Mouse (Mus musculus): ENCODE data around the gene Srr. TPM values are rescaled to one million over a fixed set of nuclear protein-coding genes. Genes with fewer than 3 reads are reported as not detected.

Srr gene
- total and polyA plus RNA-seq, 3 experiments, result 5.2 to 6.8 TPM; not detected in 1

DNA sequence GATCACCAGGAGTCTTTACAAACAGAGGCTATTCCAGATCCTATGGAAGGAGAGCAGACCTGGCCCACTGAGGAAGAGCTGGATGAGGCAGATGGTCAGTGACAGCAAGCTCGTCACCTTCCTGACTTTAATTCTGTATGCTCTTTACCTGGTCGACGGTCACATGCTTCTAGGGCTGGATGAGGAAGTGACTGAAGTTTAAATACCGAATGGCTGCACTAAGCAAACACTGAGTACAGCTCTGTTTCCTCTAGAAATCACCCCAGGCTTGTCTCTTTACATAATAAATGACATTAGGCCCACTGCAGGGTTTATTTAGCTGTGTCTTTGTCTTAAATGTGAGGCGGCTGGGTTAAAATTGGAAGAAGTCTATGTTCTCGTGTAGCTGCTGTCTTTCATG is 24.2 kb downstream of the Srr start:
- H3K27ac ChIP-seq (ENCODE audit: control insufficient read depth, low read depth, low read length), result no peak overlapping the region
- H3K27me3 ChIP-seq (ENCODE audit: control insufficient read depth in 1 of 2, insufficient read depth in 2 of 2, low read length in 2 of 2), result no peaks in the 10 kb centered on the region
- H3K79me2 ChIP-seq (ENCODE audit: control insufficient read depth, insufficient read depth, low read length, poor library complexity), result peaks cover 61% of the 10 kb centered on the region
- TF ChIP-seq JUND (IDR thresholded peaks at IDR 0.05; ENCODE audit: low read depth, low read length) (no peak), MYB (IDR thresholded peaks at IDR 0.05; ENCODE audit: low read depth, low read length) (no peak), ZMIZ1 (IDR thresholded peaks at IDR 0.05; ENCODE audit: low read depth, low read length) (no peak), POLR2A (IDR thresholded peaks at IDR 0.05; ENCODE audit: control insufficient read depth in 1 of 2, insufficient read depth in 1 of 2, low read depth in 1 of 2, low read length in 2 of 2, poor library complexity in 1 of 2) (no peak), ZC3H11A (IDR thresholded peaks at IDR 0.05; ENCODE audit: low read depth, low read length) (no peak), MAZ (IDR thresholded peaks at IDR 0.05; ENCODE audit: low read depth, low read length) (no peak), GABPA (IDR thresholded peaks at IDR 0.05; ENCODE audit: low read depth, low read length) (no peak), USF1 (IDR thresholded peaks at IDR 0.05; ENCODE audit: low read depth, low read length) (peak; percentile 36; the same call in 1 of the 2 replicates)
- peaks cover 52 to 66% of the 10 kb centered on the region in 2 experiments for H3K36me3 ChIP-seq (ENCODE audit: control insufficient read depth in 1 of 2, insufficient read depth in 2 of 2, low read length in 2 of 2)
- H3K9ac ChIP-seq (ENCODE audit: control insufficient read depth, low read depth, low read length, poor library complexity, severe bottlenecking), result no peak overlapping the region
- DNase-seq (ENCODE audit: low read depth, low spot score), result no peak
- no peak overlapping the region for H3K4me3 ChIP-seq (ENCODE audit: control insufficient read depth in 1 of 2, insufficient read depth in 1 of 2, low read depth in 2 of 2, low read length in 2 of 2)
- peaks cover 6 to 18% of the 10 kb centered on the region in 2 experiments for H3K4me1 ChIP-seq (ENCODE audit: control insufficient read depth in 1 of 2, insufficient read depth in 2 of 2, low read length in 2 of 2)
- no peaks in the 10 kb centered on the region for H3K9me3 ChIP-seq (replicated peaks; ENCODE audit: insufficient read depth, low read length)

DNA sequence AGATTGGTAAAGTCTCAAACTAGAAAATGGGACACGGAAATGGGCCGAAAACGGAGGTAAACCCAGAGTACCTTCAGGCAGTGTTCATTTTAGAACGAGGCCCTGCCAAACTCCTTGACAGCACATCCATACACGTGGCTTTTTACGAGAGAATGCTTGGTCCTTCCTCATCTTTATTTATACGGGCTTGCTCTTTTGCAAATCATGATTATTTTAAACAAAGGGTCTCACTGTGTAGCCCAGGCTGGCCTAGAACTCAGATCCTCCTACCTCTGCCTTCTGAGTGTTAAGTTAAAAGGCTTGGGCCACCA is 27.3 kb downstream of the Srr start:
- TF ChIP-seq MXI1 (IDR thresholded peaks at IDR 0.05; ENCODE audit: low read depth, low read length) (peak; percentile 93), MAZ (IDR thresholded peaks at IDR 0.05; ENCODE audit: low read depth, low read length) (no peak), RAD21 (IDR thresholded peaks at IDR 0.05; ENCODE audit: low read depth, low read length) (no peak), MAX (IDR thresholded peaks at IDR 0.05; ENCODE audit: low read length) (peak; percentile 50; the same call in 1 of the 2 replicates), ZMIZ1 (IDR thresholded peaks at IDR 0.05; ENCODE audit: low read depth, low read length) (no peak)
- Histone ChIP-seq H3K79me2 (ENCODE audit: control insufficient read depth, insufficient read depth, low read length, poor library complexity) (peaks cover 61% of the 10 kb centered on the region), H3K36me3 (ENCODE audit: control insufficient read depth in 1 of 2, insufficient read depth in 2 of 2, low read length in 2 of 2) (peaks cover 38 to 40% of the 10 kb centered on the region in 2 experiments), H3K4me1 (ENCODE audit: control insufficient read depth in 1 of 2, insufficient read depth in 2 of 2, low read length in 2 of 2) (peaks cover 6 to 18% of the 10 kb centered on the region in 2 experiments), H3K27ac (ENCODE audit: control insufficient read depth, low read depth, low read length) (peak overlapping the region; percentile 56), H3K9ac (ENCODE audit: control insufficient read depth, low read depth, low read length, poor library complexity, severe bottlenecking) (peak overlapping the region; percentile 86), H3K27me3 (ENCODE audit: control insufficient read depth in 1 of 2, insufficient read depth in 2 of 2, low read length in 2 of 2) (no peaks in the 10 kb centered on the region), H3K4me3 (ENCODE audit: control insufficient read depth in 1 of 2, insufficient read depth in 1 of 2, low read depth in 2 of 2, low read length in 2 of 2) (peak overlapping the region; percentile 80 to 86), H3K9me3 (replicated peaks; ENCODE audit: insufficient read depth, low read length) (no peaks in the 10 kb centered on the region)
- no peak for DNase-seq (ENCODE audit: low read depth, low spot score)

DNA sequence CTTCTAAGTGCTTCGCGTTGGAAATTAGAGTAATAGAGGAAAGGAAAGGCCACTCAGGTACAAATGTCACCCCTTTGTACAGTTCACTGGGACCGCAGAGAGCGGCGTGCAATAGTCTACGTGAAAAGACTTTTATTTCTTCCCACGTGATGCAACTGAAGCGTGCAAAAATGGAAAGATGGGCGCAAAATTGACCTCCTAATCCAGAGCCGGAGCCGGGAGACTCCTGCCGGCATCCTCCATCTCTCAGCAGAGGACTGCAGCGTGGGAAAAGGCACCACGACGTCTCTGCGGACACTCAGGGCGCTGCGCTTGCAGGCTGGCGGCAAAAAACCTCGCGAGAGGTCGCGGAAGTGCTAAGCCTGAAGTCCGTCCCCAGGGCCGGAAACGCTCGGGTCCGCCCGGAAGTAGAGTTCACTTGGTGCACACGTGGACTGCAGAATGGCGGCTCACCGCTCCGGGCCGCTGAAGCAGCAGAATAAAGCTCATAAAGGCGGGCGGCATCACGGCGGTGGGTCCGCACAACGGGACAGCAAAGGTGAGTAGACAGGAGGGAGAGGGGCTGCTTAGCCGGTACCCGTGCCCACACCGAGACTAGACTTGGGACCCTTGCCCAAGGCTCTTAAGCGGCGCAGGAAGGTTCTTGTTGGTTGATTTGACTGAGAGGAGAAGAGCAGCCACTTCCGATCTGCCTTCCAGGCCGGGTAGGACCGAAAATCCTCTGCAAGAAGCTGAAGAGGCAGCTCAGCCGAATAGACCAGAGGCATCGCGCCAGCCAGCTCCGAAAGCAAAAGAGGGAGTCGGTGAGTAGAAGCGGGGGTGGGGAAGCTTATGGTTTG is 27.9 kb downstream of the Srr start, which contains the start of gene Tsr1:
Gene Tsr1 (plus strand): TSS at position 394 of the 839 bp plus-strand sequence.
- Histone ChIP-seq H3K4me3 (ENCODE audit: control insufficient read depth in 1 of 2, insufficient read depth in 1 of 2, low read depth in 2 of 2, low read length in 2 of 2) (peak within 1 kb of the TSS; percentile 80 to 86), H3K79me2 (ENCODE audit: control insufficient read depth, insufficient read depth, low read length, poor library complexity) (peaks cover 58% of the 10 kb centered on the region), H3K4me1 (ENCODE audit: control insufficient read depth in 1 of 2, insufficient read depth in 2 of 2, low read length in 2 of 2) (peaks cover 6 to 18% of the 10 kb centered on the region in 2 experiments), H3K36me3 (ENCODE audit: control insufficient read depth in 1 of 2, insufficient read depth in 2 of 2, low read length in 2 of 2) (peaks cover 32 to 34% of the 10 kb centered on the region in 2 experiments), H3K27me3 (ENCODE audit: control insufficient read depth in 1 of 2, insufficient read depth in 2 of 2, low read length in 2 of 2) (no peaks in the 10 kb centered on the region), H3K9ac (ENCODE audit: control insufficient read depth, low read depth, low read length, poor library complexity, severe bottlenecking) (peak within 1 kb of the TSS; percentile 86), H3K9me3 (replicated peaks; ENCODE audit: insufficient read depth, low read length) (no peaks in the 10 kb centered on the region), H3K27ac (ENCODE audit: control insufficient read depth, low read depth, low read length) (peak within 1 kb of the TSS; percentile 86)
- DNase-seq (ENCODE audit: low read depth, low spot score), result peak; percentile 99
- TF ChIP-seq TCF12 (IDR thresholded peaks at IDR 0.05; ENCODE audit: low read depth, low read length) (peak; percentile 85), TBP (IDR thresholded peaks at IDR 0.05; ENCODE audit: low read depth, low read length) (peak; percentile 91), ZKSCAN1 (IDR thresholded peaks at IDR 0.05; ENCODE audit: low read depth, low read length) (no peak), POLR2A (IDR thresholded peaks at IDR 0.05; ENCODE audit: control insufficient read depth in 1 of 2, insufficient read depth in 1 of 2, low read depth in 1 of 2, low read length in 2 of 2, poor library complexity in 1 of 2) (peak; percentile 81 to 90), EP300 (IDR thresholded peaks at IDR 0.05; ENCODE audit: low read depth in 1 of 2, low read length in 2 of 2) (no peak), RAD21 (IDR thresholded peaks at IDR 0.05; ENCODE audit: low read depth, low read length) (no peak), CHD2 (IDR thresholded peaks at IDR 0.05; ENCODE audit: low read length) (peak; percentile 90), ZNF384 (IDR thresholded peaks at IDR 0.05; ENCODE audit: low read depth, low read length) (no peak), TAL1 (IDR thresholded peaks at IDR 0.05; ENCODE audit: low read length) (no peak), MXI1 (IDR thresholded peaks at IDR 0.05; ENCODE audit: low read depth, low read length) (peak; percentile 98), MYB (IDR thresholded peaks at IDR 0.05; ENCODE audit: low read depth, low read length) (no peak), KAT2A (conservative IDR thresholded peaks at IDR 0.05; ENCODE audit: low read depth, low read length) (peak; percentile 54; the same call in 1 of the 2 replicates), MYC (IDR thresholded peaks at IDR 0.05; ENCODE audit: low read depth, low read length) (peak; percentile 99), GATA1 (IDR thresholded peaks at IDR 0.05; ENCODE audit: low read depth, low read length) (no peak), USF1 (IDR thresholded peaks at IDR 0.05; ENCODE audit: low read depth, low read length) (peak; percentile 64; the same call in 1 of the 2 replicates), CTCF (IDR thresholded peaks at IDR 0.05 in 2 of 3, conservative IDR thresholded peaks at IDR 0.05 in 1 of 3; ENCODE audit: control insufficient read depth in 1 of 3, insufficient read depth in 1 of 3, low read depth in 2 of 3, low read length in 3 of 3, poor library complexity in 1 of 3, severe bottlenecking in 1 of 3) (no peak), MAZ (IDR thresholded peaks at IDR 0.05; ENCODE audit: low read depth, low read length) (no peak), POLR2AphosphoS5 (IDR thresholded peaks at IDR 0.05; ENCODE audit: borderline replicate concordance, low read depth, low read length) (peak; percentile 37; the same call in 1 of the 2 replicates), ZMIZ1 (IDR thresholded peaks at IDR 0.05; ENCODE audit: low read depth, low read length) (peak; percentile 69; the same call in 1 of the 2 replicates)
